Mouse (Mus musculus): ENCODE data around the gene Islr. TPM values are rescaled to one million over a fixed set of nuclear protein-coding genes. Genes with fewer than 3 reads are reported as not detected.

Gene Islr
- polyA plus RNA-seq, 2 experiments: 143 to 493 TPM

- ATAC-seq (ENCODE audit: low FRiP score, low read depth): no peak
- Histone ChIP-seq H3K9ac (ENCODE audit: low read depth, low read length, severe bottlenecking) (no peak overlapping the region), H3K4me2 (replicated peaks; ENCODE audit: low read depth, low read length, severe bottlenecking) (no peak overlapping the region), H3K4me3 (replicated peaks; ENCODE audit: low read length) (no peak overlapping the region), H3K36me3 (ENCODE audit: control insufficient read depth, insufficient read depth, low read length) (no peaks in the 10 kb centered on the region), H3K27ac (replicated peaks; ENCODE audit: low read depth, low read length) (no peak overlapping the region), H3K4me1 (ENCODE audit: control insufficient read depth, insufficient read depth, low read length) (peaks cover 47% of the 10 kb centered on the region), H3K27me3 (ENCODE audit: control insufficient read depth, insufficient read depth, low read length) (no peaks in the 10 kb centered on the region), H3K9me3 (ENCODE audit: control insufficient read depth, low read length) (no peaks in the 10 kb centered on the region)
- DNase-seq (ENCODE audit: low spot score): no peak
- no peak for TF ChIP-seq POLR2A (IDR thresholded peaks at IDR 0.05; ENCODE audit: borderline replicate concordance, extremely low read depth, insufficient read depth, insufficient read length)
- WGBS: 44% methylated on average over 6 of the region's 6 CpGs
Measured at GRCm38 (mm10) chr9:58111431-58111830, 92.7 kb downstream of the Islr start.

GRCm38 (mm10) chr9:58110787-58111186 lies 93.3 kb downstream of the Islr start:
- Histone ChIP-seq H3K4me3 (replicated peaks; ENCODE audit: low read length) (no peak overlapping the region), H3K4me2 (replicated peaks; ENCODE audit: low read depth, low read length, severe bottlenecking) (no peak overlapping the region), H3K27ac (replicated peaks; ENCODE audit: low read depth, low read length) (no peak overlapping the region), H3K9me3 (ENCODE audit: control insufficient read depth, low read length) (no peaks in the 10 kb centered on the region), H3K36me3 (ENCODE audit: control insufficient read depth, insufficient read depth, low read length) (no peaks in the 10 kb centered on the region), H3K27me3 (ENCODE audit: control insufficient read depth, insufficient read depth, low read length) (no peaks in the 10 kb centered on the region), H3K4me1 (ENCODE audit: control insufficient read depth, insufficient read depth, low read length) (peaks cover 41% of the 10 kb centered on the region), H3K9ac (ENCODE audit: low read depth, low read length, severe bottlenecking) (no peak overlapping the region)
- ATAC-seq (ENCODE audit: low FRiP score, low read depth) (no peak), DNase-seq (ENCODE audit: low spot score) (no peak)
- WGBS: 73% methylated on average over 5 of the region's 5 CpGs
- no peak for TF ChIP-seq POLR2A (IDR thresholded peaks at IDR 0.05; ENCODE audit: borderline replicate concordance, extremely low read depth, insufficient read depth, insufficient read length)

GRCm38 (mm10) chr9:58107494-58107893 lies 96.6 kb downstream of the Islr start:
- Histone ChIP-seq H3K36me3 (ENCODE audit: control insufficient read depth, insufficient read depth, low read length) (no peaks in the 10 kb centered on the region), H3K27ac (replicated peaks; ENCODE audit: low read depth, low read length) (no peak overlapping the region), H3K27me3 (ENCODE audit: control insufficient read depth, insufficient read depth, low read length) (no peaks in the 10 kb centered on the region), H3K4me1 (ENCODE audit: control insufficient read depth, insufficient read depth, low read length) (peaks cover 9% of the 10 kb centered on the region), H3K9me3 (ENCODE audit: control insufficient read depth, low read length) (no peaks in the 10 kb centered on the region), H3K4me3 (replicated peaks; ENCODE audit: low read length) (no peak overlapping the region), H3K9ac (ENCODE audit: low read depth, low read length, severe bottlenecking) (no peak overlapping the region), H3K4me2 (replicated peaks; ENCODE audit: low read depth, low read length, severe bottlenecking) (no peak overlapping the region)
- 59% methylated on average over 5 of the region's 5 CpGs for WGBS
- DNase-seq (ENCODE audit: low spot score) (no peak), ATAC-seq (ENCODE audit: low FRiP score, low read depth) (no peak)
- no peak for TF ChIP-seq POLR2A (IDR thresholded peaks at IDR 0.05; ENCODE audit: borderline replicate concordance, extremely low read depth, insufficient read depth, insufficient read length)

Small RNA genes within 50 kb of the gene (microRNA-seq; reads per million reads assigned to microRNA genes)
- gene Mir6385: not detected

Other genes starting within 250 kb of the Islr start
- gene Cyp11a1, start 197.9 kb downstream of the Islr start, polyA plus RNA-seq (2012; rRNA removed): 3.3 and 3.5 TPM in 2 replicates
- 4.5 and 5.7 TPM in 2 replicates for gene Cyp11a1, start 197.9 kb downstream of the Islr start, polyA plus RNA-seq (2014; fragmentation: Nextera tagmentation; extraction: Ambion mirVana)
- 22.0 and 33.8 TPM in 2 replicates for gene Stra6, start 140.5 kb downstream of the Islr start, polyA plus RNA-seq (2012; rRNA removed)
- gene Stra6, start 140.5 kb downstream of the Islr start, polyA plus RNA-seq (2014; fragmentation: Nextera tagmentation; extraction: Ambion mirVana): 13.1 and 16.6 TPM in 2 replicates
- gene Ccdc33, start 85.5 kb downstream of the Islr start, polyA plus RNA-seq (2012; rRNA removed): 0.11 and 0.24 TPM in 2 replicates
- gene Ccdc33, start 85.5 kb downstream of the Islr start, polyA plus RNA-seq (2014; fragmentation: Nextera tagmentation; extraction: Ambion mirVana): 0.44 TPM in 1 of 2 replicates, not detected in the other
- 12.2 and 24.8 TPM in 2 replicates for gene Islr2, start within 50 bp of the Islr start, polyA plus RNA-seq (2012; rRNA removed)
- 1.7 and 2.7 TPM in 2 replicates for gene Islr2, start within 50 bp of the Islr start, polyA plus RNA-seq (2014; fragmentation: Nextera tagmentation; extraction: Ambion mirVana)
- gene Pml, start 45.5 kb upstream of the Islr start, polyA plus RNA-seq (2012; rRNA removed): 22.4 and 24.8 TPM in 2 replicates
- gene Pml, start 45.5 kb upstream of the Islr start, polyA plus RNA-seq (2014; fragmentation: Nextera tagmentation; extraction: Ambion mirVana): 15.4 and 18.4 TPM in 2 replicates
- 47.2 and 57.5 TPM in 2 replicates for gene Stoml1, start 48.9 kb upstream of the Islr start, polyA plus RNA-seq (2012; rRNA removed)
- gene Stoml1, start 48.9 kb upstream of the Islr start, polyA plus RNA-seq (2014; fragmentation: Nextera tagmentation; extraction: Ambion mirVana): 28.7 and 30.4 TPM in 2 replicates
- gene Loxl1, start 108.9 kb upstream of the Islr start, polyA plus RNA-seq (2012; rRNA removed): 86.6 and 125 TPM in 2 replicates
- 80.7 and 88.4 TPM in 2 replicates for gene Loxl1, start 108.9 kb upstream of the Islr start, polyA plus RNA-seq (2014; fragmentation: Nextera tagmentation; extraction: Ambion mirVana)
- gene Tbc1d21, start 166.1 kb upstream of the Islr start, polyA plus RNA-seq (2012; rRNA removed): 0.05 TPM in 1 of 2 replicates, not detected in the other
- gene Tbc1d21, start 166.1 kb upstream of the Islr start, polyA plus RNA-seq (2014; fragmentation: Nextera tagmentation; extraction: Ambion mirVana): not detected in 2 replicates

Data from limb, embryonic 14.5 days (tissue).